Mouse (Mus musculus): Measurements from ENCODE around the gene Plekha1.

DNA sequence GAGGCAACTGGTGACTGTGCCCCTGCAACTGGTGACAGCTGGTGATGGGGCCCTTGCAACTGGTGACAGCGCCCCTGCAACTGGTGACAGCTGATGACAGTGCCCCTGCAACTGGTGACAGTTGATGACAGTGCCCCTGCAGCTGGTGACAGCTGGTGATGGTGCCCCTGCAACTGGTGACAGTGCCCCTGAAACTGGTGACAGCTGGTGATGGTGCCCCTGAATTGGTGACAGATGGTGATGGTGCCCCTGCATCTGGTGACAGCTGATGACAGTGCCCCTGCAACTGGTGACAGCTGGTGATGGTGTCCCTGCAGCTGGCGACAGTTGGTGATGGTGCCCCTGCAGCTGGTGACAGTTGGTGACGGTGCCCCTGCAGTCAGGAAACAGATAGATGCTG lies 39.2 kb upstream of the Plekha1 start:
- no peak for TF ChIP-seq POLR2A (IDR thresholded peaks at IDR 0.05; ENCODE audit: low read depth, low read length)
- TF ChIP-seq CTCF (IDR thresholded peaks at IDR 0.05; ENCODE audit: borderline replicate concordance, insufficient read depth, low read length) = no peak

Measured in embryonic fibroblast, embryonic 13.5 days (primary cell).